Mouse (Mus musculus): ENCODE measurements around the gene Ap5z1. TPM values are rescaled to one million over a fixed set of nuclear protein-coding genes. Genes with fewer than 3 reads are reported as not detected.

The Ap5z1 gene
- total RNA-seq, 2 experiments from 2014 or later: 6.2 to 6.4 TPM

DNA sequence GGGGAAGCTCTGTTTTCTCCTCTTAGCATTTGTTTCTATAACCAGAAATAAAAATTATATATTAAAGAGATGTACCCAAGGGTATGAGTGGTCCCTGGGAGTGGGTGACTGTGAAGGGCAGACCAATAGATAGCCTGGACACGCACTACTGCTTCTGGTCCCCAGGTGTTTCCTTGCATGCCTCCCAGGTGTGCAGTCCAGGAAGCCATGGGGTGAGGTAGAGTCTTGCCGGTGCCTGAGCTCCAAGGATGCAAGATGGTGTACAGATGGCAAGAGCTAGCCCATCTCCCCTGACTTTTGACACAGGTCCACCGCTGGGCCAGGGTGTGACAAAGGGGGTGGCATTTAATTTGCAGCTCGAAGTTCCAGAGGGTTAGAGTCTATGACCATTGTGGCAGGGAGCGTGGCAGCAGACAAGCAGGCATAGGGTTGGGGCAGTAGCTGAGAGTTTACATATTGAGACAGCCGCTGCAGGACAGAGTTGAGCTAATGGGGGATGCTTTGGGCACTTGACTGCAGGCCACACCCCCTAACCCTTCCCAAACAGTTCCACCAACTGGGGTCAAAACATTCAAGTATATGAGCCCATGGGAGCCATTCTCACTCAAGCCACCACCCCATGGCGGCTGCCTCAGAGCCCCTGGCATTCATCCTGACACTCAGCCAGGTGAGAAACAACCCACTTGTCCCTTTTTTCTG, 1.7 kb upstream of the Ap5z1 start:
- DNase-seq: no peak
- intact Hi-C loops (cut with DNase I): no loop called here

DNA sequence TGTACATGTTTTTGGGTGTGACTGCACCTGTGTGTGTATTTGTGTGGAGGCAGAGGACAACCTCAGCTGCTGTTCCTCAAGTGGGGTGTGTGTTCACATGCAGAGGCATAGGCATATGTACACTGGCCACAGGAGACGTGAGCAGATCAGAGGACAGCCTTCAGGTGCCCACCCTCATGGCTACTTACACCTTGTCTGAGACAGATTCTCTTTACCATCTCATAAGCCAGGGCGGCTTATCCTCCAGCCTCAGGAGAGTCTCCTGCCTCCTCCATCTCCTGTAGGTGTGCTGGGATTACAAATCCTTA, 1.1 kb upstream of the Ap5z1 start:
- DNase-seq: no peak
- intact Hi-C loops (cut with DNase I): no loop called here

DNA sequence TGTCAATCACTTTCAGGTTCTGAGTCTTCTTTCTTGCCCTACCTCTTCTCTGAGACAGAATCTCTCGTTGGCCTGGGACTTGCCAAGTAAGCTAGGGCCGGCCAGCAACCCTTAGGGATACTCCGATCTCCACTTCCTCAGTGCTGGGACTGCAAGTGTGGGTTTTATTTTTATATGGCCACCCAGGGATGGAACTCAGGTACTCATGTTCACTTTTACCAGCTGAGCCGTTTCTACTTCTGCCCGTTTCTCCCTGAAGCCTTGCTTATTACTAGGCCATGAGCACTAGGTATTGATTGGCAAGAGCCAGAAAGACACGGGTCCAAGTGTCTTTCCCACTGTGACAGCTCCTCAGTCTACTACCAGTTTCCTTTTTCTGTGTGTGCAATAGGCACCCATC, 733 bp upstream of the Ap5z1 start:
- intact Hi-C loops (cut with DNase I): no loop called here
- no peak for DNase-seq

DNA sequence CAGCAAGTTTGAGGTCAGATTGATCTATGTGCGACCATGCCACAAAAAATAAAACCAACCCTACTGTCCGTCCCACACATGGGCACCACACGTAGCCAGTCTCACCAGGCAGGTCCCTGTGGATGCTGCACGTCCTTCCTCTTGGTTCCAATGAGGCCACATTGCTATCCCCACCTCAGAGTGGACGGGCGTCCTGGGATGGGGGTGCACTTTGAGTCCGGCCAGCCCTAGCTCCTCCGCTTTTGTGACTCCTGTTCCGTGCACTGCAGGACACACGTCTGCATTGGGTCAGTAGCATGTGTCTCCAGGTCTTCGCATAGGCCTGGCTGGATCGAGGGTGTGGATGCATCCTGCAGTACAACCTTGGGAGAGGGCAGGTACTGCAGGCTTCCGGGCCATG, 4.6 kb downstream of the Ap5z1 start:
- intact Hi-C loops (cut with DNase I): no loop called here
- DNase-seq: no peak

DNA sequence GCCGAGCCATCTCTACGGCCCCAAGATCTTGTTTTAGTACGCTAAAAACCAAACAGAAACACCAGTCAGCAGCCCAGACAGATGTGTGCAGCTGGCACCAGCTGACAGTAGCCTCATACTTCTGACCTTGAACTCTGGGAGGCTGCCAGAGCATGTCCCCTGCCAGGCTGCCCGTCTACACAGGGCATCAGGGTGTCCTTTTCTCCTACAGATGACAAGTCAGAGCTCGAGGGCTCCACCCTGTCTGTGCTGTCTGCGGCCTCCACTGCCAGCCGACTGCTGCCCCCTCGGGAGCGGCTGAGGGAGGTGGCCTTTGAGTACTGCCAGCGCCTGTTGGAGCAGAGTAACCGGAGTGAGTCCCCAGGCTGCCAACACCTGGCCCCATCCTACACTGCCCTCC, 6.1 kb downstream of the Ap5z1 start:
- intact Hi-C loops (cut with DNase I): no loop called here
- DNase-seq: no peak

DNA sequence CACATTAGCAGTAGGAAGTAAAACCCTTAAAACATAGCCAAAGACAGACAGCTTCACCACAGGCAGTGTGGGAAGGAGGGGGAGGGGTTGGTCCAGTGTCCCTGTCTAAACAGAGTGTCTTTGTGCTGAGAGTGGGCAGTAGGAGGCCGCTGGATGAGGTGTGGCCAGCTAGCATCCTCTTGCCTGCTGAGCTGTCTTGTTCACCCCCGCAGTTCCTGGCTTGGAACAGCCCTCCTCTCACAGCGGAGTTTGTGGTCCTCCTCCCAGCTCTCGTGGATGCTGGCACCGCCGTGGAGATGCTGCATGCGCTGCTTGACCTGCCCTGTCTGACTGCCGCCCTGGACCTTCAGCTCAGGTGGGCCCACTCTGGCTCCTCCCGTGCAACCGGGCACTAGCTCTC, 10.0 kb downstream of the Ap5z1 start:
- intact Hi-C loops (cut with DNase I): no loop called here
- DNase-seq: no peak

DNA sequence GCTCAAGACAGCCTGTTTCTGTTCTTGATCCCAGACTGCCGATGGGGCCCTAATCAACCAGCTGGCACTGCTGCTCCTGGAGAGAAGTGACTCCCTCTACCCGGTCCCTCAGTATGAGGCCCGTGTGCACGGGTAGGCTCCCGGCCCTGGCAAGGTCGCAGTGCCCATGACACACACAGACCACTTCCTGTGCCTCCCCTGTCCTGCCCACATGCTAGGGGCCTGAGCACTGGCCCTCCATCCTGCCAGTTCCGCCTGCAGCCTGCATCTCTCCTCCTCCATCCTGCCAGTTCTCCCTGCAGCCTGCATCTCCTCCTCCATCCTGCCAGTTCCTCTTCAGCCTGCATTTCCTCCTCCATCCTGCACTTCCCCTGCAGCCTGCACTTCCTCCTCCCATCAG, 11.9 kb downstream of the Ap5z1 start:
- intact Hi-C loops (cut with DNase I): no loop called here
- no peak for DNase-seq

DNA sequence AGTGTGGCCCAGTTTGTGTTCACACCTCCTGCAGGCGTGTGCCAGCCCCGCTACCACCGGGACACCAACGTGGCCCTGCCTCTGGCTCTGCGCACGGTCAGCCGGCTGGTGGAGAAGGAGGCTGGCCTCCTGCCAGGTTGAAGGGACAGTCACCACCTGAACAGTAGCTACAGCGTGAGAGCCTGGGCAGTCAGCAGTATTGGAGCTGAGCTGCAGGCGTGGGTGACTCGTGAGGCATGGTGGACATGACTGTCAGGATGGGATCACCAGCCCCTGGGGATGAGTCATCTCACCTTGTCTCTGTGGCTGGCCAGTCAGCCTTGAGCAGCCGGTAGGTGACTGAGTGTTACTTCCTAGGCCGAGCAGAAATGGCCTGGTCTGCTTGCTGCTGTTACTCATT, 13.6 kb downstream of the Ap5z1 start:
- no peak for DNase-seq
- intact Hi-C loops (cut with DNase I): no loop called here

DNA sequence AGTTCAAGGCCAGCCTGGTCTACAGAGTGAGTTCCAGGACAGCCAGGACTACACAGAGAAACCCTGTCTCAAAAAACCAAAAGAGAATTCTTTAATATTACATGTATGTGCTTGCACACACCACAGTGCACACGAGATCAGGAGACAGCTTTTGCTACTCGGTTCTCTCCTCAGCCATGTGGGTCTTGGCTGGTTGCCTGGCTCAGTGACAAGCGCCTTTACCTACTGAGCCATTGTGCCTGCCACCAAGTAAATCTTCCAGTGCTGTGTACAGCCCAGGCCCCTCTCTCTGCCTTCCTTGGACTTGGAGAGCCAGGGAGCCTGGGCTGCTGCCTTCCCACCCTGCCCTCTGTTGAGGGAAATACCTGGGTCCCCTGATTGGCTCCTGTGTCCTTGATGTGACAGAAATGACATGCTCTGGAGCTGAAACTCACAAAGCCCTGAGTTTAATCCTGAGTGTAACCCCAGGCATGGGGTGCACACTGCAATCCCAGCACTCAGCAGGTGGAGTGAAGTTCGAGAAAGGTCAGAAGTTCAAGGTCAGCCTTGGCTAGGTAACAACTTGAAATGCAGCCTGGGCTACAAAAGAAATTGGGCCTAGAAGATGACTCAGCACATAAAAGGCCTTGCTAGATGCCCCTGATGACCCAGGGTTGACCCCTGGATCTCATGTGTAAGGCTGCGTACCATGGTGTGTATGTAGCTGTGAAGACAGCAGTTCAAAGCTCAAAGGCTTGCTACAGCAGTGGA, 14.3 kb downstream of the Ap5z1 start:
- intact Hi-C loops (cut with DNase I): loop anchor here (1.0 to 2.0 kb wide), 3 partner anchors 75 to 240 kb away; no protein-coding TSS in a partner anchor
- no peak for DNase-seq

DNA sequence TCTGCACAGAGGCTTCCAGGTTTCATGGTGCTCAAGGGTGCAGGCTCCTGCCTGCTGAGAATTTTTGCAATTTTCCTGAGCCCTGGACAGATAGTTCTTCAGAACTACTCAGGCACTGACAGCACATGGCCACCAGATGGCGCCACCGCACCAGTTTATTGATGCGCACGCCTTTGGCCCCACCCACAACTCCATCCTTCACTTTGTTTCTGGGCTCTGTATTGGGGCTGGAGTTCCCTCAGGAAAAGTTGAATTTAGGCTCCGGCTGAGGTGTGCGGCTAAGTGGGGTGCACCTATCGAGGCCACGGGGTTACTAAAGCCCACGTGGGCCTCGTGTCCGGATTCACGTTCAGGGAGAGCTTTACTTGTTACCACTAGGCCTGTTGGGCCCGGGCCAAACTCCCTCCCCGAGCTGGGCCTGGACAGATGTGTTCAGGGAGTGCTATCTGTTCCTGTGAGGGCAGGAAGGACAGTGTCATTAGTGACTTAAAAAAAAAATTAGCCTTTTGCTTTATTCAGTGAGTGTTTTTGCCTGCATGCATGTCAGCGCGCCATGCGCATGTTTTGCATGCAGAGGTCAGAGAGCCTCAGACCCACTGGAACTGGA, 15.2 kb downstream of the Ap5z1 start:
- peak; percentile 78 to 84 for DNase-seq
- intact Hi-C loops (cut with DNase I): loop anchor here (1.0 to 2.0 kb wide), 3 partner anchors 74 to 239 kb away; no protein-coding TSS in a partner anchor

DNA sequence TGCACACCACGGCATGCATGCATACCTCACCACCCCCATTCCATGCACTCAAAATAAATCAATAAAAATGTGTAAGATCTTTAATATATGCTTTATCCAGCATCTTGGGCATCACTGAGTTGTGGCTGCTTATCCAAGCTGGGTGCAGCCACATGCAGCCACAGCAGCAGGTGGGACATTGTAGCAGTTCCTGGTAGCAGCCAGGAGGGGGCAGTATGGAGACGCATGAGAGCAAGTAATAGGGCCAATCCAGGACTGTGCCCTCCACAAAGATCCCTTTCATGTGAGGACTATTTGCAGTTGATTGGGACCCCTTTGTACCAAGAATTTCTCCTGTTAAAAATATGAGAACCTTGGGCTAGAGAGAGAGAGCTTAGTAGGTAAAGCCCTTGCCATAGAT, 18.8 kb downstream of the Ap5z1 start:
- intact Hi-C loops (cut with DNase I): no loop called here
- no peak for DNase-seq

DNA sequence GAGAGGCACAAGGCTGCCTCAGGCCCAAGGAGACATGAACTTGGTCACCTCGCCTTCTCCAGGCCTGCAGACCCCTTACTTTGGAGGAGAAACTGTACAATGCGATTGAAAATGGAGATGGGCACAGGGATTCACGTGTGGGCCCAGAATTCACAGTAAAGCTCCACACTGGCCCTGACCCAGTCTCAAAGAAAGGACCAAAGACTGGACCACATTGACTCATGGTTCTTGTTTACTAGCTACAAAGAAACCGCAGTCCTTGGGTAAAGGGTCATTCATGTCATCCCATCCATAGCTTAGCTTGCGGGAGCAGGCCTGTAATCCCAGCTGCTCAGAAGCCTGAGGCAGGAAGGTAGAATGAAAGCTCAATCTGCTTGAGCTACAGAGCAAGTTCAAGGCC, 19.8 kb downstream of the Ap5z1 start:
- intact Hi-C loops (cut with DNase I): no loop called here
- DNase-seq: no peak

DNA sequence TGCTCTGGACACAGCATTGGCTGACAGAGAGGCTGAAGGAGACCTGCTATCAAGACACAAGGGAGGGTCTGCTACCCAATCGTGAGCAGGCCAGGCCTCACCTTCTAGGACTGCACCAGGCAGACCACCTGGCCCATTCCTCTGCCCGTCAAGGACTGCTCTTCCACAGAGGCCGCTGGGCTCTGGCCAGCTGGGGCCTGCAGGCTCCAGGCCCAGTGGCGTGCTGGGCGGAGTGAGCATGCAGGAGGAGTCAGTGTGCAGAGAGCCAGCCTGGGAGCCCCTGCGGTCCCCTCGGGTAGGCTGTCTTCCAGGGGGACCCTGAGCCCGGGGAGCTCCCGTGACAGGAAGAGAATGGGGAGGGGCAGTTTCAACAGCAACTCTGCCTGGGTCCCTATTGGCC, 22.9 kb downstream of the Ap5z1 start:
- intact Hi-C loops (cut with DNase I): no loop called here
- DNase-seq: no peak

DNA sequence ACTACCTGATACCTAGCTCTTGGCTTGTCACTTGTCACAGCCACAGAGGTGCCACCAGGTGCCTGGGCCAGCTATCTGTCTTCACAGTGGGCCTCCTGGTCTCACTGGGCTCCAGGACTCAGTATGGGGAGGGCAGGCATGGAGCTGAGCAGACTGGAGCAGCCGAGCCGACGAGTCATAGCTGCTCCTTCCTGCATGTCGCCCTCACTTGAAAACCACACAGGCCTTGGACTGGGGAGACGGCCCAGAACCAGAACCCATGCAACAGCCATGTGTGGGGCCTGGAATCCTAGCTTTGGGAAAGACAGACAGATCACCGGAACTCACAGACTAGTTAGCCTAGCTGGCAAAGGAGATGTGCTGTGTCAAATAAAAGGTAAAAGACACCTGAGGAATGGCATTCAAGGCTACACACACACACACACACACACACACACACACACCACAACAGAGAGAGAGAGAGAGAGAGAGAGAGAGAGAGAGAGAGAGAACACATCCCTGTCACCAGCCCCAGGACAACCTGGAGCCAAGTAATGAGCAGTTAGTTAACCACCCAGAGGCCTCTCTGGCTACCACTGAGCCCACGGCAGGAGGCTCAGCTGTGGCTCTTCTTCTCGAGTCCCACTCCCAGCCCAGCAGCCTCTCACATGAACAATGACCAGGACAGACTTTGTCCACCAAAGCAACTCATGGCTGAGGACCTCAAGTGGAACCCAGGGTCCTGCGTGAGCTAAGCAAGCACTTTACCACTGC, 26.4 kb downstream of the Ap5z1 start:
- intact Hi-C loops (cut with DNase I): no loop called here
- DNase-seq: no peak

DNA sequence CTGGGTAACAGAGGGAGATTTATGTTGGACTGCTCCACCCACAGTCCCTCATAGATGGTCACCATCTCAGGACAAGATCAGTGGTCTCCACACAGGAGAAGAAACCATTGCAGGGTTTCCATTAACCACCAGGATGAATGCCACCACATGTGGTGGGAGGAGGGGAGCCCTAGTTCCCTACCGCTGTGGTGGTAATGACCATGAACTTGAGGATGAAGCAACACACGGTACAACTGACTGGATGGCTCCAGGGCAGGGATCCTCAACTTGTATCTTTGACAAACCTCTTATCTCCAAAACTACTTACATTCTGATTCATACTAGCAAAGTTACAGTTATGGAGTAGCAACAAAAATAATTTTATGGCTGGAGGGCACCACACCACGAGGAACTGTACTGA, 29.6 kb downstream of the Ap5z1 start:
- no peak for DNase-seq
- intact Hi-C loops (cut with DNase I): no loop called here

DNA sequence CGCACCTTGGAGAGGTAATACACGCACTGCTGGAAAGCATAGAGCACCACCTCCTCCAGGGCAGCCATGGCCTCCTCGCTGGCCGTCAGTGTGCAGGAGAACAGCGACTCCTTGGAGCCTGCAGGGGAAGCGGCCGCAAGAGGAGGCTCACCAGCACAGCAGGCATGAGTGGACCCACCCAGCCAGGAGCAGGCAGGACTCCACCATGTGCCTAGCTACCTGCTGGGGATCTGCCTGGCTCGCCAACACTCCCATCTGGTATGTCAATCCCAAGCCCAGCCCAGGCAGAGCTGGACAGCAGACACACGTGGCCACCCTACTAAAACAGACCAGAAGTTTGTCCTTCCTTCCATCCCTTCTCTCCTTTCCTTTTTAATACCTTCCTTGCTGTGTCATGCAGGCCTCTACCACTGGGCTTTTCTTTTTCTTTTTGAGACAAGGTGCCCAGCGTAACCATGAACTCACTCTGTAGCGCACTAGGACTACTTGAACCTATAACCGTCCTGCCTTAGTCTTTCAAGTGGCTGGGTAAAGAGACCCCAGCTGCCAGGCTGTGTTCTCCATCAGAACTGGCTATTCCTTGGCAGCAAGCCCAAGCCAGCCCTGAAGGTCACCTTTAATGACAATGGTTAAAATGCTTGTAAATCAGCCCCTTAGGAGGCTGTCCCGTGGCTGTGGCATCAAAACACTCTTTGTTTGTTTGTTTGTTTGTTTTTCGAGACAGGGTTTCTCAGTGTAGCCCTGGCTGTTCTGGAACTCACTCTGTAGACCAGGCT, 31.8 kb downstream of the Ap5z1 start:
- intact Hi-C loops (cut with DNase I): no loop called here
- no peak for DNase-seq

DNA sequence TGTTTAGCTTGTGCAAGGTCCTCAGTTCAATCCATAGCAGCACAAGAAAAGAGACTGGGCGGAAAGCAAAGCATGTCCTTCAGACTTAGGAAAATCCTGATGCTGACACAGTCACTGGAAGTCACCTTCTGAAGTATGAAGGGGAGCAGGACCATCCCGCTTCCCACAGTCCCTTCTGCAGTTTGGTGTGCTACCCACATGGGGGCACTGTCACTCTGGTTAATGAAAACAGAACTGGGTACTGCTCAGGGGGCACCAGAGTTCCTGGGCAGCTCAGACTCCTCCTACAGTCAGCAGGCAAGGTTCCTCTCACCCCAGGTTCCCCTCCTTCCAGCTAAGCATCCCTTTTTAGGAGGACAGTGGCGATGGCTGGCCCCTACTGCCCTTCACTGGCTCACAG, 35.2 kb downstream of the Ap5z1 start:
- peak in 1 of 2 experiments; percentile 17 for DNase-seq
- intact Hi-C loops (cut with DNase I): no loop called here

DNA sequence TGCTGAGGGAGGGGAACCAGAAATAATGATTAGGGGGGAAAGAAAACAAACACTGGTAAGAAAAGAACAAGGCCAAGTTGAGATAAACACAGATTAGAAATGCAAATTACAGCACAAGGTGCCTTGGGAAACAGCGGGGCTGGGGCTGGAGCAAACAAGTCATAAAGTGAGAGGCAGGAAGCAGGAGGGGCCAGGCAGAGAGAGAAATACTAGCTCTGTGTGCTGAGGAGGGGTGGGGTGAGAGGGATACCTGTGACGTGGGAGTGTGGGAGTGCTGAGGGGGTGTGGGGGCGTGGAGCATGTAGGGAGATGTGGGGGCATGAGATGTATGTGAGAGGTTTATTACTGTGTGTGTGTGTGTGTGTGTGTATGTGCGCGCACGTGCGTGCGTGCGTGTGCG, 37.2 kb downstream of the Ap5z1 start:
- intact Hi-C loops (cut with DNase I): loop anchor here (5.0 kb wide), 1 partner anchor 126 kb away; the partner anchor contains the start of gene Wipi2
- DNase-seq: no peak

DNA sequence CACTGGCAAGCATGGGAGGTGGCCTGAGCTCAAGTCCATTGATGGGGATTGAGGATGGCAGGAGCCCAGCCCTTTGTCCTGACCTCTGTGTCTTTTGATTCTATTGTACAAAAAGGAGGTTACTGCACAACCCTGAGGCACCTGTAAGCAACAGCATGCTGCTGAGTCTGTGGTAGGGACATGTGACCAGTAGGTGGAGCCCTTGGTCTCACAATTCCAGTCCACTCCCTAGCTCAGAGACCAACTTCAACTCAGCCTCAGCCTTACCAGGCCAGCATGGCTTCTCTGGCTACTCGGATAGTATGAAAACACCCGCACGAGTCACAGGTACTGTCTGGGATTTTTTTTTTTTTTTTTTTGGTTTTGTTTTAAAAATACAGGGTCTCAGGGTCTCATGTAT, 38.7 kb downstream of the Ap5z1 start:
- intact Hi-C loops (cut with DNase I): loop anchor here (1.0 to 5.0 kb wide), 3 partner anchors 49 to 216 kb away; partner anchors contain the start of genes Radil and Wipi2
- DNase-seq: peak; percentile 75 to 76

DNA sequence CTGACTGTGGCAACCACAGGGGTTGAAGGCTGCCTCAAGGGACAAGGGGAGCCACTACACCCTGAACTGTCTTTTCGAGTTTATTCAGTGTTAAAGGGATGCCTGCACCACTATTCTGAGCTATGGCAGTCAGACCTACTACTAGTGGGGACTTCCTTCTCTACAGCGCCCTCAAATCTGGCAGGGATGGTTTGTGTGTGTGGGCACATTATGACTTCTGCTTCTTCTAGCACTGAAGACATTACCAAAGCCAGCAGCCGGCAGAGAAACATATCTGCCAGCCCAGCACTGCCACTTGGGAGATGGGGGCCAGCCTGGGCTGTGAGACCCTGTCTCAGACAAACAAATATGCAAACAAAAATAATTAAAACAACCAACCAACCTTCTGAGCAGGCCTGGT, 40.4 kb downstream of the Ap5z1 start:
- DNase-seq: no peak
- intact Hi-C loops (cut with DNase I): loop anchor here (5.0 kb wide), 1 partner anchor 123 kb away; the partner anchor contains the start of gene Wipi2

Data from heart, postnatal 36 days (tissue).